Mouse (Mus musculus): Measurements from ENCODE around the gene Ssbp2. TPM values are rescaled to one million over a fixed set of nuclear protein-coding genes. Genes with fewer than 3 reads are reported as not detected.

Gene Ssbp2
- total RNA-seq, 2 experiments from 2014 or later: 18.6 to 26.4 TPM

GRCm38 (mm10) chr13:91448936-91449335 lies 11.1 kb upstream of the Ssbp2 start:
- intact Hi-C loops (cut with DNase I): no loop called here
- DNase-seq: no peak

GRCm38 (mm10) chr13:91451405-91452166 lies 8.5 kb upstream of the Ssbp2 start:
- no peak for DNase-seq
- H3K4me3 ChIP-seq: no peak overlapping the region
- intact Hi-C loops (cut with DNase I): no loop called here
- TF ChIP-seq CTCF (IDR thresholded peaks at IDR 0.05): no peak
- H3K27ac ChIP-seq: no peak overlapping the region; the same call in 1 of the 2 replicates

More at GRCm38 (mm10) chr13:91448936-91449335, 11.1 kb upstream of the Ssbp2 start:
- Histone ChIP-seq H3K4me3 (no peak overlapping the region), H3K27ac (no peak overlapping the region)
- no peak for TF ChIP-seq CTCF (IDR thresholded peaks at IDR 0.05)

GRCm38 (mm10) chr13:91452269-91452668 lies 7.8 kb upstream of the Ssbp2 start:
- no peak for DNase-seq
- H3K4me3 ChIP-seq: no peak overlapping the region
- TF ChIP-seq CTCF (IDR thresholded peaks at IDR 0.05): no peak
- no peak overlapping the region for H3K27ac ChIP-seq
- intact Hi-C loops (cut with DNase I): no loop called here

GRCm38 (mm10) chr13:91453236-91453635 lies 6.8 kb upstream of the Ssbp2 start:
- no peak for TF ChIP-seq CTCF (IDR thresholded peaks at IDR 0.05)
- Histone ChIP-seq H3K27ac (no peak overlapping the region), H3K4me3 (no peak overlapping the region)
- DNase-seq: no peak
- intact Hi-C loops (cut with DNase I): no loop called here

GRCm38 (mm10) chr13:91456041-91456440 lies 4.0 kb upstream of the Ssbp2 start:
- Histone ChIP-seq H3K4me3 (no peak overlapping the region), H3K27ac (no peak overlapping the region)
- intact Hi-C loops (cut with DNase I): no loop called here
- DNase-seq: no peak
- TF ChIP-seq CTCF (IDR thresholded peaks at IDR 0.05): no peak

- intact Hi-C loops (cut with DNase I): no loop called here
- H3K27ac ChIP-seq: no peak overlapping the region
- no peak for DNase-seq
- no peak for TF ChIP-seq CTCF (IDR thresholded peaks at IDR 0.05)
- H3K4me3 ChIP-seq: no peak overlapping the region
Measured at GRCm38 (mm10) chr13:91456735-91457134, 3.3 kb upstream of the Ssbp2 start.

- intact Hi-C loops (cut with DNase I): loop anchor here (2.0 kb wide), 1 partner anchor 37 kb away; no protein-coding TSS in a partner anchor
- Histone ChIP-seq H3K4me3 (no peak overlapping the region), H3K27ac (no peak overlapping the region)
- no peak for DNase-seq
- no peak for TF ChIP-seq CTCF (IDR thresholded peaks at IDR 0.05)
Measured at GRCm38 (mm10) chr13:91457974-91458373, 2.1 kb upstream of the Ssbp2 start.

GRCm38 (mm10) chr13:91459489-91459888 lies 594 bp upstream of the Ssbp2 start:
- Histone ChIP-seq H3K27ac (peak overlapping the region; percentile 99), H3K4me3 (no peak overlapping the region)
- intact Hi-C loops (cut with DNase I): loop anchor here (2.0 kb wide), 1 partner anchor 39 kb away; no protein-coding TSS in a partner anchor
- DNase-seq: no peak
- TF ChIP-seq CTCF (IDR thresholded peaks at IDR 0.05): no peak

- TF ChIP-seq CTCF (IDR thresholded peaks at IDR 0.05): no peak
- Histone ChIP-seq H3K4me3 (peak overlapping the region; percentile 88), H3K27ac (peak overlapping the region; percentile 99)
- intact Hi-C loops (cut with DNase I): loop anchor here (1.0 to 10.0 kb wide), 7 partner anchors 89 to 526 kb away; partner anchors contain the start of genes Atg10 and Zcchc9
- peak; percentile 99 for DNase-seq
Measured at GRCm38 (mm10) chr13:91460621-91461284, 670 bp downstream of the Ssbp2 start.

GRCm38 (mm10) chr13:91461299-91461698 lies 1.2 kb downstream of the Ssbp2 start:
- no peak for TF ChIP-seq CTCF (IDR thresholded peaks at IDR 0.05)
- H3K4me3 ChIP-seq: peak overlapping the region; percentile 88
- no peak for DNase-seq
- H3K27ac ChIP-seq: peak overlapping the region; percentile 99
- intact Hi-C loops (cut with DNase I): loop anchor here (5.0 to 10.0 kb wide), 6 partner anchors 239 to 526 kb away; partner anchors contain the start of genes Atg10 and Zcchc9

GRCm38 (mm10) chr13:91461711-91462351 lies 1.7 kb downstream of the Ssbp2 start:
- intact Hi-C loops (cut with DNase I): loop anchor here (5.0 to 10.0 kb wide), 6 partner anchors 240 to 527 kb away; partner anchors contain the start of genes Atg10 and Zcchc9
- no peak for TF ChIP-seq CTCF (IDR thresholded peaks at IDR 0.05)
- DNase-seq: peak; percentile 63
- H3K4me3 ChIP-seq: peak overlapping the region; percentile 88
- peak overlapping the region; percentile 81 for H3K27ac ChIP-seq

- intact Hi-C loops (cut with DNase I): loop anchor here (5.0 to 10.0 kb wide), 6 partner anchors 240 to 528 kb away; partner anchors contain the start of genes Atg10 and Zcchc9
- TF ChIP-seq CTCF (IDR thresholded peaks at IDR 0.05): no peak
- peak overlapping the region; percentile 81 for H3K27ac ChIP-seq
- no peak for DNase-seq
- H3K4me3 ChIP-seq: peak overlapping the region; percentile 88
Measured at GRCm38 (mm10) chr13:91462395-91462794, 2.3 kb downstream of the Ssbp2 start.

All from gastrocnemius, adult 2 months (tissue).